Mouse (Mus musculus): Measurements from ENCODE around the gene Cd109.
A peak's percentile ranks its signal among the peaks of the same experiment; 100 is the strongest.

Cd109 gene

GRCm38 (mm10) chr9:78615401-78616021, at the start of gene Cd109:
Gene Cd109 (plus strand): TSS chr9:78615546.
- peak; percentile 8 for DNase-seq (ENCODE audit: low spot score)

GRCm38 (mm10) chr9:78569934-78570333, 45.4 kb upstream of the Cd109 start:
- DNase-seq (ENCODE audit: low spot score), result no peak

DNA sequence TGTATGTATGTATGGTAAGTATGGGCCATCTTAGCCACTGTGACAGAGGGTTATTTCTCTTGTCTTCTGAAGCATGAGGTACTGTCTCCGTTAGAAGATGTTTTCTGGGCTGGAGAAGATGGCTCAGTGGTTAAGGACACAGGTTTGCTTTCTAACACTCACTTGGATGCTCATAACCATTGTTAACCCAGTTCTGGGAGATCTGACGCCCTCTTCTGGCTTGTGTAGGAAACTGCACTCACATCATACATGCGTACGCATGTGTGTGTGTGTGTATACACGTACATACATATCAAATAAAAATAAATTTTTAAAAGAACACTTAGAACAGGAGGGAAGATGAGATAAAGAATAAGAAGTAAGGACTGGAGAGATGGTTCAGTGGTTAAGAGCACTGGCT, 38.9 kb upstream of the Cd109 start:
- DNase-seq (ENCODE audit: low spot score), result no peak

DNA sequence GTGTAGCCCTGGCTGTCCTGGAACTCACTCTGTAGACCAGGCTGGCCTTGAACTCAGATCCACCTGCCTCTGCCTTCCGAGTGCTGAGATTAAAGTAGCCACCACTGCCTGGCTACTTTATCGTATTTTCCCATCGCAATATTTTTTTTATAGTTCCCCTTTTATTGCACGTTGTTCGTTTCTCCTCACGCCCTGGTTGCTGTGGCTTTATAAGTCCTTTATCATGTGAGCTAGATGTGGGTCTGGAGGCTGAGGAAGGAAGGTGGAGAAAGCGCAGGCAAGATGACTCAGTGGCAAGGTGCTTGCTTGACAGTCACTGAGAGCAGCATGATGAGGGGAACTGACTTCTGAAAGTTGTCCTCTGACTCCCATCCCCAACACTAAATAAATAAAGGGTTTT, 36.5 kb upstream of the Cd109 start:
- no peak for DNase-seq (ENCODE audit: low spot score)

DNA sequence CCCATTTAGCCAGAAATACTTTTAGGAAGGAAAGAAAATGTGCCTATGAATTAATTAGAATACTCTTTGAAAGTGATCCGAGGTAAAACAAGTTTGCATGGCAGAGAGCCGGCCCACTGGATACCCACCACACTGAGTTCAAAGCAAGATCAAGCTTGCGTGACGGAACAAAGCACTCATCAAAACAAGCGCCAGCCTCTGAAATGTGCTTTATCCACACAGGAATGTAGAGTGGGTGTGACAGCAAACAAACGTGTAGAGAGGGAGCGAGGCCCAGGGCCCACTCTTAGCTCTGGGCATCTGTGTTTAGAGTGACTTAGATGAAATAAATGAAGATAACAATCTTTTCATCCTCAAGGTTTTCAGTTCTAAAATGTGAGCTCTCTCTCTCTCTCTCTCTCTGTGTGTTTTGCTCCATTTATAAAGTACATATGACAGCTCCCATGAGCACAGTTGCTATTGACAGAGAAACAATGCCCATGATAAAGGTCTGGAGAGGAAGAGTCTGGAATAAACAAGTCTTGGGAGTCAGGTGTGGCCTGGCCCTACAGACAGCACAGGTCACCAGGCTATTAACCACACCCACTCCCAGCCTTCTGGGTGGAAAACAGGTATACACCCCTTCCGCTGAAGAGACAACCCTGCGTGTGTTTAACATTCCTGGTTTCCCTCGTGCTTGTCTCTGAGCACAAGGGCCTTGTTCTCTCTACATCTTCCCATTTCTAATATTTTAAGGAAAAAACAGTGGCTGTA, 35.5 kb upstream of the Cd109 start:
- DNase-seq (ENCODE audit: low spot score), result no peak

- no peak for DNase-seq (ENCODE audit: low spot score)
Measured at GRCm38 (mm10) chr9:78587218-78587883, 28.0 kb upstream of the Cd109 start.

DNA sequence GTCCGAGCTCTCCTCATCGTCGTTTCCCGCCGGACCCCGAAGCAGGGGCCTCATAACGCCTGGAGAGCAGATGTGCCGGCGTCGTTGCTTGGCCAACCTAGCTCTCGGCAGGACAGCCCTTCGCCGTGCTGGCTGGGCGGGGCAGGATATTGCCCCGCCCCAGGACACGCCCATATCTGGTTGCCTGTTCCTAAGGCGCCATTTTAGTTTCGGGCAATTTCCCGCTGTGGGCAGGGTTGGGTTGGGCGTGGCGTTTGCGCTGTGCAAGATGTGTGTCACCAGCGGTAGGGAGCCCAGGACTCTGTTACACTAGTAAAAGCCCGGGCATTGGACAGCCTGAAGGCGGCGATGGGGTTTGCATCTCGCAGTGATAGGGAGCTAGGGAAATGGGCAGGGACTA, 27.4 kb upstream of the Cd109 start, which contains the start of gene Slc17a5:
TSS of gene Slc17a5 (minus strand) at position 128 of the 400 bp plus-strand sequence.
- DNase-seq (ENCODE audit: low spot score), result peak; percentile 82

- no peak for DNase-seq (ENCODE audit: low spot score)
Measured at GRCm38 (mm10) chr9:78588411-78589033, 26.8 kb upstream of the Cd109 start.

GRCm38 (mm10) chr9:78590471-78590870, 24.9 kb upstream of the Cd109 start:
- no peak for DNase-seq (ENCODE audit: low spot score)

GRCm38 (mm10) chr9:78595257-78595656, 20.1 kb upstream of the Cd109 start:
- no peak for DNase-seq (ENCODE audit: low spot score)

DNA sequence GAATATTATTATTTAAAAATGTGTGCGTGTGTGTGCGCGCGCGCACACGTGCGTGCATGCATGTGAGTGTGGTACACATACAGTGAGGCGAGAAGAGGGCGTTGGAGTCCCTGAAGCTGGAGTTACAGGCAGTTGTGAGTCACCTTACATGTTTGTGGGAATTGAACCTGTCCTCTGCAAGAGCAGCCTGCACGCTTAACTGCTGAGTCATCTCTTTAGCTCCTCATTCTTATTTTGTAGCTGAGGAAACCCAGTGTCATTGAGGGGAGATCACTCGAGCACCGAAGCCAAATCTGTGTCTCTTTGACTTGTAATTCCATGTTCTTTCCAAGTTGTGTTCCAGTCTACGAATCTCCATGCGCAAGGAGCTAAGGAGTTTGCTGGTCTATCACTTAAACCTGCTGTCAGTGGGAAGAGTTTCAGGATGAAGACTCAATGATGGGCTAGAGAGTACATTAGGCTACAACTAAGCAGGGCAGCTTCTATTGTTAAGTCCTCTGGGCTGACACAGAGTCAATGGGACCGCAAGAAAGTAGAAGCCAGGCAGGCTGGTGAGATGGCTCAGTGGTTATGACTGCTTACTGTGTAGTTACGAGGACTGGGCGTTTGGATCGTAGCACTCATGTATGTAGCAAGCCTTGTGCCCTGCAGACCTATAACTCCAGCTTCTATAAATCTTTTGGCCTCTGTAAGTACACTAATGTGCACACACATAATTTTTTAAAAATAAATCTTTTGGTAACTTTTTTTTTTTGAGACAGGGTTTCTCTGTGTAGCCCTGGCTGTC, 19.4 kb upstream of the Cd109 start:
- no peak for DNase-seq (ENCODE audit: low spot score)

DNA sequence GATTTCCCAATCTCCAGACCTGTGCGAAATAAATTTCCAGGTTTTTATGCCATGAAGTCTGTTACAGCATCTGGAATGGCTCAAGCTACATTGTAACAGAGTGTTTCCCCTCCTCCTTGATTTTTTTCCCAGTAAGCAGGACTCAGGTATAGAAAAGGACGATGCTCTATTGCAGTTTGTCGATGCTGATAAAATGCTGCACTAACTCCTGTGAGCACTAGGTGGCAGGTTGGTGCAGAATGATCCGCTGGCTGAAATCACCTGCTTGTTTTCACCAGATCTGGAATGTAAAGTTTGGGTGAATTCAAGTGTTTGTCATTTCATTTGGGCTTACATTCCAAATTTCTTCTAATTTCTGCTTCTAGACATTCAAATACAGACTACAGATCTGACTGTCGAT, 18.5 kb upstream of the Cd109 start:
- no peak for DNase-seq (ENCODE audit: low spot score)

- no peak for DNase-seq (ENCODE audit: low spot score)
Measured at GRCm38 (mm10) chr9:78599927-78600326, 15.4 kb upstream of the Cd109 start.

- DNase-seq (ENCODE audit: low spot score), result no peak
Measured at GRCm38 (mm10) chr9:78601046-78601730, 14.2 kb upstream of the Cd109 start.

GRCm38 (mm10) chr9:78614201-78614600, 1.1 kb upstream of the Cd109 start:
- DNase-seq (ENCODE audit: low spot score), result no peak

GRCm38 (mm10) chr9:78619285-78619684, 3.9 kb downstream of the Cd109 start:
- DNase-seq (ENCODE audit: low spot score), result no peak

- no peak for DNase-seq (ENCODE audit: low spot score)
Measured at GRCm38 (mm10) chr9:78623301-78623747, 8.0 kb downstream of the Cd109 start.

DNA sequence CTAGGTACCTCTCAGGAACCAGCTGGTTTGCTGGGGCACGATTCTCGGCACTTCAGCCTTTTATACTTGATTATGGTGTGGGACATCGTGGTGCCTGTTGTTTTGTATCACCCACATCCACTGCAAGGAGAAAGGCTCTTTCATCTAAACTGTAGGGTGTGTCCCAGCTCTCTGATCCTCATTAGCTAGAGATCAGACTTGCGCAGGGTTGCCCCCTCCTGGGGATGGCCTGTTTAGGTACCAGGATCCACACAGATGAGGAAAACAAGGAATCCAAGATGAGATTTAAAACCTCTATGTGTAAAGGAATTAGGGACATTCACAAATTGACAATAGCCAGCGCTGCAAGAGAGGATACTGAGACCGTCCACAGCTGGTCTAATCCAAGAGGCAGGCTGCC, 14.6 kb downstream of the Cd109 start:
- no peak for DNase-seq (ENCODE audit: low spot score)

- no peak for DNase-seq (ENCODE audit: low spot score)
Measured at GRCm38 (mm10) chr9:78631755-78632434, 16.5 kb downstream of the Cd109 start.

DNA sequence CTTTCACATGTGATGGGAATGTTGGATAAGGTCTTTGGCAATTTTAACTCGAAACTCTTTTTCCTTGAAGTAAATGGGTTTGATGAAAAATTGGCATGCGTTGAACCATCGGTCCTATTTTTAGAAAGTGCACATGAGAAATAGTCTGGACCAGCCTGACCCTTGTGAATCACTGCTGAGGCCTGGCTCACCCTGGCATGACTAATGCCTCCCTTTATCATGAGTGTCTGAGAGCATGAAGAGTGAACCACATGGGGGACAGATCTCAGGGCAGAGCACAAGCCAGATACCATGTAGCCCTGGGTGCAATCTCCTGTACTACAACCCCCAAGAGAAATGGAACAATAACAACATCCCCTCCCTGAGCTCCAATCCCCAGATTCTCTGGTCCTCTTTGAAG, 18.6 kb downstream of the Cd109 start:
- DNase-seq (ENCODE audit: low spot score), result no peak

GRCm38 (mm10) chr9:78641386-78641785, 26.0 kb downstream of the Cd109 start:
- DNase-seq (ENCODE audit: low spot score), result no peak
